Mouse (Mus musculus) frontal cortex, postnatal 25 days (tissue): ENCODE measurements around the gene Oas1h.
"Not testable (repeated sequence)": the region's sequence is repeated elsewhere in the genome, so short reads cannot be mapped to it uniquely, and the experiment has no call there.

ENCODE experiments used
- DNase-seq, 2 experiments: peaks; one replicate each; pipeline ENCODE4 v3.0.0; 2022; ENCODE audit warnings: low spot score in 2 of 2

The Oas1h gene

DNA sequence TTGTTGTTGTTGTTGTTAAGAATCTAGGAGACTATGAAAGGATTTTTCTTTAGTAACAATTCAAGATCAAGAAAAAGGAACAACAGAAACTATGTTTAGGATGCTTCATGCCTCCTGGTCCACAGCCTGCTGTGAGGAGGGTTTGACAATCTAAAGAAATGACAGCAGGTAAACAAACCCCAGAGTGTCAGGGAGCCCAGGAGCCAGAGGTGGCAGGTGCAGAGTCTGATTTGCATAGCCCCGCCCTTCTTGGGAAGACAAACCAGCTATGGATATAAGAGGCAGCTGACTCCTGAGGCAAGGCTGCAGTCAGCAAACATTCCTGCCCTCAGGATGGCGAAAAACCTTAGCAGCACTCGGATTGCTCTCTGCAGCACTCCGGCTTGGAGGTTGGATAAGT, at the start of gene Oas1h:
Gene Oas1h, plus strand, starts transcription at position 301 of the 400 bp plus-strand sequence.
- DNase-seq = no peak

DNA sequence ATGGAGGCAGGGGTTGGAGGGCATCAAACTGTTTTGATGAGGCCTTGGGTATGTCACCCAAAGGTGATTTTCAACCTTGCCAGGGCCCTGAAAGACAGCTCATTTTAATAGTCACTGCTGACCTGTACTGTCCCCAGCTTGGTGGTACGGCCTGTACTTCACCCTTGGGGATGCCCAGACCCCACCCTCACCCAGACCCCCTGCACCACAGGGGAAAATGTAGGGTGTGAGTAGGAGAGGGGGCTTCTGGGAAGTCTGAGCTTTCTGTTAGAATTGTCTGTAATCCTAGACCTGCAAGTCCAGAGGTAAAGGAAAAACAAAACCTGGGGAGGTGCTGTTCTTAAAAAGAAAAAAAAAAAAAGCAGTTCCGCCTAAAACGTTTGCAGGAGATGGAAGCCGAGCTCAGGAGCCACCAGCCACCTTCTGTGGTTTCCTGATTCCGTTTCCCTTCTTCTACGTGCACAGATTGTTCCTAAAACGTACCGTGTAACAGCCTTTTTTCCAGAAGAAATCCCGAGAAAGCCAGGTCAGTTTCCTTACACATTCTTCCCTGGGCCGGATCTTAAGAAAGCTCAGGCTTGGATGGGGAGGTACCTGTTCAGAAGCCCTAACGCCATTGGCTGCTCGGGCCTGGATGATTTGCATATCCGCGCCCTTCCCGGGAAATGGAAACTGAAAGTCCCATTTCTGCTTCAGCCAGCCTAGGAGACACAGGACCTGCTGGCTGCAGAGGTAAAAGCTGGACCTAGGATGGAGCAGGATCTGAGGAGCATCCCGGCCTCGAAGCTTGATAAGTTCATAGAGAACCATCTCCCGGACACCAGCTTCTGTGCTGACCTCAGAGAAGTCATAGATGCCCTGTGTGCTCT, 49.0 kb upstream of the Oas1h start, which contains the start of gene Oas1c:
Gene Oas1c, minus strand, starts transcription at position 564 of the 869 bp plus-strand sequence.
- peak; percentile 39 to 71 for DNase-seq

DNA sequence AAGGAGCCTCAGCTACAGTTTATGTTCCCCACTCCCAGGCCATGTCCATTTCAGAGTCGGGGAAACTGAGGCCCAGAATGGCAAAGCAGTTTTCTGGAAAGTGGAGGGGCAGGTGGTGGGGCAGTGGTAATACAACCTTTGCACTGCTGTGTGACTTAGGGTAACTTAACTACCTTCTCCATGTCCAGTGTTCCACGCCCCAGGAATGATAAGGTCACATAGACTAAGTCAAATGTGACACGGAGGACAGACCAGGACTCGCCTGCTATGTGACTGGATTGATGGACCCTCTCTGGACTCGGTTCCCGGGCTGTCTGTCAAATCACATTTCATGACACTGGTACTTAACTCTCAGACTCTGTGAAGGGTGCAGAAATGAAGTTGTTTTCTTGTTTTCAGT, 48.2 kb upstream of the Oas1h start:
- DNase-seq = no peak

- DNase-seq = no peak
Observed at GRCm38 (mm10) chr5:120815949-120816348, 45.3 kb upstream of the Oas1h start.

GRCm38 (mm10) chr5:120818999-120819398, 42.2 kb upstream of the Oas1h start:
- no peak for DNase-seq

GRCm38 (mm10) chr5:120831031-120831430, 30.2 kb upstream of the Oas1h start:
- no peak for DNase-seq

- DNase-seq = no peak
Observed at GRCm38 (mm10) chr5:120833335-120834280, 27.6 kb upstream of the Oas1h start.

DNA sequence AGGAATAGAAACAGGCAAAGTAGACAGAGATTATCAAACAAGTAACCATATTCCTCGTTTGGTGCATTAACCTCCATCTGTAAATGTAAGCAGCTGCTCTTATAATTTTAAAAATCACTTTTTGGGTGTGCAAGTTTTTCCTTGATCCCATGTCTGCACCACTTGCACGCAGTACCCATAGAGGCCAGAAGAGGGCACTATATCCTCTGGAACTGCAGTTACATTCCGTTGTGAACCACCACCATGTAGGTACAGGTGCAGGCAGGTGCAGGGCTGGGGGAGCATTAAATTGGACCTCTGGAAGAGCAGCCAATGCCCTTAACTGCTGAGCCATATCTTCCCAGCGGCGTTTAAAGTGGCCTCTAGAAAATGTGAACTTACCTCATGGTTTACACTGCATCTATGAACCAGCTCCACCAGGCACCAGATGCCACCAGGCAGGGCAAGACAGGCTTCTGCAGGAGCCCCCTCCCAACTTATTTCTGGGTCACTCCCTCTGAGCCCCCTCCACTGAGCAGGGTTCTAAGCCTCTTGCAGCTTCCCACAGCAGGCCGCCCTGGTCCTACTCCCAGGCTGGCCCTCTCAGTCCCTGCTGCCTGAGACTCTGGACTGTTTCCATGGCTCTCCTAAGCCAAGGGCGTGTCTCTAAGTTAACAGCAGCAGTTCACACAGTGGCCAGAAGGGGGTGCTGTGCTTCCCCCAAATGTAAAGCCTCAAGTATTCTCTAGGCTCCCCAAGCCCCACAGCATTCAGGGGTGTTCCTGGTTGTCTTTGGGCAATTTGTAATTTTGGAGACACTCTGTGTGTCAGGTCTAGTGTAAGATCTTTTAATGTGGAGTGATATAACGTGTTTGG, 24.3 kb upstream of the Oas1h start:
- peak; percentile 23 to 30 for DNase-seq

- DNase-seq = no peak
Observed at GRCm38 (mm10) chr5:120844713-120845112, 16.5 kb upstream of the Oas1h start.

DNA sequence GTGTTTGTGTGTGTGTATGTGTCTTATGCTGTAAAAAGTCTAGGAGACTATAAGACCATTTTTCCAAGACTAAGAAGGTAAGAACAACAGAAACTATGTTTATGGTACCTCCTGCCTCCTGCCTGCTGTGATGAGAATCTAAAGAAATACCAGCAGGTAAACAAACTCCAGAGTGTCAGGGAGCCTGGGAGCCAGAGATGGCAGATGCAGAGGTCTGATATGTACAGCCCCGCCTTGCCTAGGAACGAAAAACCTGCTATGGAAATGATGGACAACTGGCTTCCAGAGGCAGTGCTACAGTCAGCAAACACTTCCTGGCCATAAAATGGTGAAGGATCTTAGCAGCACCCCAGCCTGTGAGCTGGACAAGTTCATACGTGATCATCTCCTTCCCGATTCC, 14.2 kb upstream of the Oas1h start, which contains the start of gene Oas1f:
Gene Oas1f, plus strand, starts transcription at position 301 of the 400 bp plus-strand sequence.
- no peak for DNase-seq

DNA sequence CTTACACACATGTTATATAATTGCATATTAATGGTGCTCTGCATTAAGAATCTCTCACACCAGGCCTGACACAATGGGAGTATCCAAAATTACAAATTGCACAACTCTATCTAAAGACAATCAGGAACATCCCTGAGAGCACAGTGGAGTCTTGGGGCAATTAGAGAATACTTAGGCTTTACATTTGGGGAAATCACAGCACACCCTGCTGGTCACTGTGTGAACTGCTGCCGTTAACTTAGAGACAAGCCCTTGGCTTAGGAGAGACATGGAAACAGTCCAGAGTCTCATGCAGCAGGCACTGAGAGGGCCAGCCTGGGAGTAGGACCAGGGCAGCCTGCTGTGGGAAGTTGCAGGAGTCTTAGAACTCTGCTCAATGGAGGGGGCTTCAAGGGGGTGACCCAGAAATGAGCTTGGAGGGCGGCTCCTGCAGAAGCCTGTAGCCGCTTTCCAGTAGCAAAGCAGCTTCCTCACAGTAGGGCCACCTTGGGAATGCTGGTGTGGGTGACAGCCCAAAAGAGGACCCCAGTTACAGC, 11.6 kb upstream of the Oas1h start:
- DNase-seq = peak; percentile 12 to 21

DNA sequence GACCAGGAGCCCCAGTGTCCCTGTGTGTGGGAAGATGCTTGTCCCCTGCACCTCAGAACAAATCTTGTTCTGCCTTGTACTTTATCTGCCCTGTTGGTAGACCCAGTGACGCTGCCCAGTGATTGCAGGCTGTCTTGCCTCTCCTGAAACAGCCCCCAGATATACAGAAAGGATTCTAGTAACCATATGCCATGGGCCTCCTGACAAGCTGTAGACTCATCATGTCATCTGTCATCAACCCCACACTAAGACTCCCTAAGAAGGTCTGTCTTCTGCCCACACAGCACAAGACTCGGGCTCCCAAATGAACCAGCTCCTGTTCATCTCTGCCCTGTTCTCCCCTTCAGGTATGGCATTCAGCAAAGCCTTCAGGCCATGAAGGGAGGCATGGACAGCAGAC, 2.0 kb upstream of the Oas1h start:
- no peak for DNase-seq

DNA sequence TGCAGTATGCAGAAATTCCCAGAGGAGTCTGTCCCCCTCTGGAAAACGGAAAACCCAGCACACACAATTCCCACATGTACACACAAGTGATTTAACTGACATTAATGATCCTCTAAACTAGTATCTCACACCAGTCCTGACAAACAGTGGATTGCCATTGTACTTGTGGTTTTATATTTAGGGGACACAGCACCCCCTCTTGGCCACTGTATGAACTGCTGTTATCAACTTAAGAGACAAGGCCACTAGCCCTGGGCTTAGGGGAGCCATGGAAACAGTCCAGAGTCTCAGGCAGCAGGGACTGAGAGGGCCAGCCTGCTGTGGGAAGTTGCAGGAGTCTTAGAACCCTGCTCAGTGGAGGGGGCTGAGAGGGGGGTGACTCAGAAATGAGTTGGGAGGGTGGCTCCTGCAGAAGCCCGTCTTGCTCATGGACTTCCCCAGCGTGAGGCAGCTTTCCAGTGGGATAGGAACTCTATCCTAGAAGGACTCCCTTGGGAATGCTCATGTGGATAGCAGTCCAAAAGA, 4.2 kb downstream of the Oas1h start:
- DNase-seq = no peak

DNA sequence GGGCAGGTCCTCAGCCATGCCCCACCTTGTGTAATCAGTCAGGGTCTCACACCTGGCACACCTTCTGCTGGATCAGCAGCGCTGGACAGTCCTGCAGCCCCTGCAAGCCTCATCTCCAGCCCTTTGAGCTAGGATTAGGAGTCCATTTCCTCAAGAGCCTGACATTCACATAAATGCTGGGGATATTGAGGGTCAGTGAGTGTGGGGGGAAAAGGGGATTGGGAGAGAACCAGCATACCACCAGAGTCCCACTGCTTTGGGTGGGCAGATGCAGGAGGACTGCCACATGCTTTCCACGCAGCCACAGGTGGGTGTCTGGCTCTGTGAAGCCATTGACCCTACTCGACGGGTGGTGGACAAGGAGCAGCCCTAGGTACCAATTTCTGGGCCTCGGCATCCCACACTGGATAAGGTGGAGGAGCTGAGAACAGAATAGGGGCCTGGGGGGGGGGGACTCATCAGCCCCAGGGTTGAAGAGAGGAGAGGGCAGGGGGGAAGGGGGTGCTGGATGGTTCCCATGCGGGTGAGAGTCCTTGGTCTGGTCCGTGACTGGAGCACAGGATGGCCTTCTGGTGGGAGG, 8.3 kb downstream of the Oas1h start:
- no peak for DNase-seq

DNA sequence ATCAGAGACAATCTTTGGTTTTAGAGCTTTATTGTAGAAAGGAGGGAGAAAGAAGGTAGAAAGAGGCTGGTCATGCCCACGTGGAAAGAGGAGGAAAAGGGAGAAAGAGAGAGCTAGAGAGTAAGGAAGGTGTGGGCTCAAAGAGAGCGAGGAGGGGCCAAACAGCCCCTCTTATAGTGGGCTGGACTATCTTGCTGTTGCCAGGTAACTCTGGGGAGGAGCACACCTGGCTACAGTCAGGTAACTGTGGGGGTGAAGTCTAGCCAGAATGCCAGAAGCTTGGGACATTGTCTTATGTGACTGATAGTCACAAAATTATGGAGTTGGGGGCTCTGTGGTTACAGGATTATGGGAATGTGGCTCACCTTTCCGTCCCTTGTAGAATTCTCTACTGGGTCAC, 8.9 kb downstream of the Oas1h start:
- DNase-seq = no peak

DNA sequence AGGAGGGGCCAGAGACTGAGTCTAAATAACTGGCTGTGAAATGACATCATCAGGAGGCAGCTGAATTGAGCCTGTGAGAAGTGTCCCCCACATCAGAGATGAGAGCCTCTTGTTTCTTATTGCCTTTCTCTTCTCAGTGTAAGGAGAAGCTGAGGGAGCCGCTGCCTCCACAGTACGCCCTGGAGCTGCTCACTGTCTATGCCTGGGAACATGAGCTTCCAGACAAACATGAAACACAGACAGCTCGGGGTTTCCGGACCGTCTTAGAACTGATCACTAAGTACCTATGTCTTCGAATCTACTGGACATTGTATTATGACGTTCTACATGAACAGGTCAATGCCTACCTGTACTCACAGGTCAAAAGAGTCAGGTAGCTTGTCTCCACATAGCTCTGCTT, 9.6 kb downstream of the Oas1h start:
- no peak for DNase-seq

DNA sequence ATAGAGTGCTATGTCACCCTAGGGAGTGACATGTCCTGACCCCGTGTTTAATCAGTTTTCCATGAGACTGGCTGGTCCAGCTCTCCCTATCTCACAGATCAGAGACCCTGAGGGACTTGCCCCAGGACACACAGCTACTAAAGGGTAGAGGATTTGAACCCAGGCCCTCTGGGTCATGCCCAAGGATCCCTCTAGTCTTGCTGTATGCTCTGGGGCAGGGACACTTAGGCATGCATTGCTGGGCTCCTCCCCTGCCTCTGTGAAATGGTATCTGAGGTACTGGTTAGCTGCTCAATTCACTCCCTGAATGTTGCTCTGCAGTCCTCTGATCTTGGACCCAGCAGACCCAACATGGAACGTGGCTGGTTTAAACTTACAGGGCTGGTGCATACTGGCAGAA, 10.2 kb downstream of the Oas1h start:
- DNase-seq = no peak

GRCm38 (mm10) chr5:120876839-120877238, 15.6 kb downstream of the Oas1h start:
- not testable (repeated sequence) for DNase-seq

DNA sequence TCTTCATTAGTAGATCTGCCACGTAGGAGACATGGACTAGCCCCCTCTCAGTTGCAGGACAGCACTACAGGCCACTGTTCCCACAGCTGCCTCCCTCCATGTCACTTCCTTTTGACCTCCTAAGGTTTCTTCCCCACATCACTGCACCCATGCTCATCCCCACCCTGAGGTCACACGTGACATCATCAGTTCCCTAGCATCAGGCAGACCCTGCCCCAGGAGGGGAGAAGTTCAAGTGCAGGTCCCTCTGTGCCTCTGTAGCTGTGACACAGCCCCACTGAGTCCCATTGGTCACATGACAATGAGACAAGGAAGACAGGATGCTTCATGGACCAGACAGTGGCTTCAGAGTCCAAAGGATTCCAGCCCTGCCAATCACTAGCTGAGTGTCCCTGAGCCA, 16.2 kb downstream of the Oas1h start:
- DNase-seq = not testable (repeated sequence)

- DNase-seq = not testable (repeated sequence)
Observed at GRCm38 (mm10) chr5:120878803-120879202, 17.6 kb downstream of the Oas1h start.
